Mouse (Mus musculus): ENCODE results near the gene Jam3. TPM values are rescaled to one million over a fixed set of nuclear protein-coding genes. Genes with fewer than 3 reads are reported as not detected.
A peak's percentile ranks its signal among the peaks of the same experiment; 100 is the strongest.

Jam3 gene
- 10 to 100 TPM; 42.3 to 42.7 TPM for total RNA-seq (2021)
- long read RNA-seq, experiment 1, transcript Jam3-201 (9 exons, 1,942 nt): major isoform, 38 of 45 reads
- long read RNA-seq, experiment 1, partial matches to known transcripts: 4 of 45 reads
- long read RNA-seq, experiment 1, other reads (novel, unspliced or antisense): 2 of 45 reads
- long read RNA-seq, experiment 2, transcript Jam3-201 (9 exons, 1,942 nt): major isoform, 65 of 75 reads
- long read RNA-seq, experiment 2, partial matches to known transcripts: 0 of 75 reads
- long read RNA-seq, experiment 2, other reads (novel, unspliced or antisense): 7 of 75 reads

- peak; percentile 79 to 87 for DNase-seq (ENCODE audit: low spot score in 2 of 2)
Measured at GRCm38 (mm10) chr9:27154763-27155530, at the start of gene Jam3. Gene Jam3 (minus strand): TSS chr9:27155421.

GRCm38 (mm10) chr9:27204201-27204600 lies 49.0 kb upstream of the Jam3 start:
- no peak for DNase-seq (ENCODE audit: low spot score in 2 of 2)

- DNase-seq (ENCODE audit: low spot score in 2 of 2): no peak
Measured at GRCm38 (mm10) chr9:27203134-27203533, 47.9 kb upstream of the Jam3 start.

GRCm38 (mm10) chr9:27201472-27202219 lies 46.4 kb upstream of the Jam3 start:
- DNase-seq (ENCODE audit: low spot score in 2 of 2): no peak

- no peak for DNase-seq (ENCODE audit: low spot score in 2 of 2)
Measured at GRCm38 (mm10) chr9:27193592-27194080, 38.4 kb upstream of the Jam3 start.

- no peak for DNase-seq (ENCODE audit: low spot score in 2 of 2)
Measured at GRCm38 (mm10) chr9:27192761-27193591, 37.8 kb upstream of the Jam3 start.

GRCm38 (mm10) chr9:27192001-27192760 lies 37.0 kb upstream of the Jam3 start:
- peak; percentile 35 to 71 for DNase-seq (ENCODE audit: low spot score in 2 of 2)

- DNase-seq (ENCODE audit: low spot score in 2 of 2): peak in 1 of 2 experiments; percentile 42
Measured at GRCm38 (mm10) chr9:27191501-27191981, 36.3 kb upstream of the Jam3 start.

GRCm38 (mm10) chr9:27190461-27190860 lies 35.2 kb upstream of the Jam3 start:
- no peak for DNase-seq (ENCODE audit: low spot score in 2 of 2)

- no peak for DNase-seq (ENCODE audit: low spot score in 2 of 2)
Measured at GRCm38 (mm10) chr9:27189306-27189705, 34.1 kb upstream of the Jam3 start.

- DNase-seq (ENCODE audit: low spot score in 2 of 2): no peak
Measured at GRCm38 (mm10) chr9:27188677-27189241, 33.5 kb upstream of the Jam3 start.

GRCm38 (mm10) chr9:27185820-27186219 lies 30.6 kb upstream of the Jam3 start:
- DNase-seq (ENCODE audit: low spot score in 2 of 2): no peak

- no peak for DNase-seq (ENCODE audit: low spot score in 2 of 2)
Measured at GRCm38 (mm10) chr9:27182087-27182486, 26.9 kb upstream of the Jam3 start.

GRCm38 (mm10) chr9:27180492-27180891 lies 25.3 kb upstream of the Jam3 start:
- DNase-seq (ENCODE audit: low spot score in 2 of 2): no peak

GRCm38 (mm10) chr9:27178935-27179334 lies 23.7 kb upstream of the Jam3 start:
- no peak for DNase-seq (ENCODE audit: low spot score in 2 of 2)

- DNase-seq (ENCODE audit: low spot score in 2 of 2): peak in 1 of 2 experiments; percentile 24
Measured at GRCm38 (mm10) chr9:27176154-27176553, 20.9 kb upstream of the Jam3 start.

GRCm38 (mm10) chr9:27175682-27176081 lies 20.5 kb upstream of the Jam3 start:
- DNase-seq (ENCODE audit: low spot score in 2 of 2): no peak

- no peak for DNase-seq (ENCODE audit: low spot score in 2 of 2)
Measured at GRCm38 (mm10) chr9:27175241-27175640, 20.0 kb upstream of the Jam3 start.

GRCm38 (mm10) chr9:27174079-27174478 lies 18.9 kb upstream of the Jam3 start:
- no peak for DNase-seq (ENCODE audit: low spot score in 2 of 2)
